Mouse (Mus musculus) left cerebral cortex, postnatal 10 days (tissue): ENCODE data around the gene Clca3a1. TPM values are rescaled to one million over a fixed set of nuclear protein-coding genes. Genes with fewer than 3 reads are reported as not detected.

Experiments
- DNase-seq, 2 experiments: peaks; one replicate each; pipeline ENCODE4 v3.0.0; 2021 to 2022; ENCODE audit warnings: low spot score in 2 of 2, mixed read lengths in 1 of 2; ENCODE audit errors: extremely low spot score in 1 of 2
- intact Hi-C: fragments of 180-260 bp; cut with DNase I; formaldehyde crosslinking; loops from one replicate; pipeline ENCODE4 v1.15.1; 2025
- total RNA-seq, 2 experiments: library from RNA; stranded (reverse); gene quantifications; 2 replicates each; pipeline ENCODE4 v1.2.3; 2021

The Clca3a1 gene
- total RNA-seq, 2 experiments from 2014 or later = 0.67 to 0.88 TPM

- DNase-seq = no peak
- intact Hi-C loops = loop anchor here (10.0 kb wide), 1 partner anchor 441 kb away; no protein-coding TSS in a partner anchor
Measured at GRCm38 (mm10) chr3:144694040-144694439, 66.7 kb downstream of the Clca3a1 start.

DNA sequence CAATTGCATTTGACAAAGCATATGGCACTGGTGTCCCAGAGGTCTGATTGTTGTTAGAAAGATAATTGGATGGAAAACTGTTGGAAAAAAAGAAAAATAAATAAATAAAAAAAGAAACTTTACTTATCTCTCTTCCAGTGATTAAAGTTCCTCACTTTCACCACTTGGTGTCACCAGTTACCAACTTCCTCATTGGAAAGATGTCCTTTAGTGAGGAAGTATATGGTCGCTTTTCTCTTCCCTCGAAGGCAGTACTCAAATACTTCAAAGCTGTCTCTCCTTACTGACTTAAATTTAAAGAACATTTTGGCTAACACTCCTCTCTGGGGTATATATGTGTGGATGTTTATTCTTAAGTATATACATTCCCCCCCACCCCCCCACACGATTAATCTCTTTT lies 68.7 kb downstream of the Clca3a1 start:
- intact Hi-C loops = loop anchor here (10.0 kb wide), 1 partner anchor 443 kb away; no protein-coding TSS in a partner anchor
- DNase-seq = no peak

- intact Hi-C loops = no loop called here
- peak in 1 of 2 experiments; percentile 56 for DNase-seq
Measured at GRCm38 (mm10) chr3:144689236-144689635, 71.5 kb downstream of the Clca3a1 start.

GRCm38 (mm10) chr3:144688284-144688683 lies 72.5 kb downstream of the Clca3a1 start:
- intact Hi-C loops = no loop called here
- DNase-seq = no peak

DNA sequence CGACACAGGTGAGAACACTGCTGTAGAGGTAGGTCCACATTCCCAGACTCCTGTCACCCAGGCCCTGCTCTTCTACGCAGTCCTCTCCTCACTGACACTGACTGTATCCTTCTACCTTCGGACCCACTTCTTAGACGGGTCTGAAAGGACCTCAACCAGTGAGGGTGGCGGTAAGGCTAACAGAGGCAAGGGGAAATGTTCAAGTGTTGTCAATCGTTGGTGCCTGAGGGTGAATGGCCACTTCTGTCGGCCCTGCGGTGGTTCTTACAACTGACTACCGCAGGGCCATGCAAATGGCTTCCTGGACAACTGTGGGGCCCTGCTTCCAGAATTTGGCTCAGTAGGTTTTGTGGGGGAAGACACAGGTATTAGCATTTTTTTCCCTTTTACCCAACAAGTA lies 73.2 kb downstream of the Clca3a1 start:
- intact Hi-C loops = no loop called here
- no peak for DNase-seq

- DNase-seq = no peak
- intact Hi-C loops = no loop called here
Measured at GRCm38 (mm10) chr3:144686146-144686545, 74.6 kb downstream of the Clca3a1 start.

DNA sequence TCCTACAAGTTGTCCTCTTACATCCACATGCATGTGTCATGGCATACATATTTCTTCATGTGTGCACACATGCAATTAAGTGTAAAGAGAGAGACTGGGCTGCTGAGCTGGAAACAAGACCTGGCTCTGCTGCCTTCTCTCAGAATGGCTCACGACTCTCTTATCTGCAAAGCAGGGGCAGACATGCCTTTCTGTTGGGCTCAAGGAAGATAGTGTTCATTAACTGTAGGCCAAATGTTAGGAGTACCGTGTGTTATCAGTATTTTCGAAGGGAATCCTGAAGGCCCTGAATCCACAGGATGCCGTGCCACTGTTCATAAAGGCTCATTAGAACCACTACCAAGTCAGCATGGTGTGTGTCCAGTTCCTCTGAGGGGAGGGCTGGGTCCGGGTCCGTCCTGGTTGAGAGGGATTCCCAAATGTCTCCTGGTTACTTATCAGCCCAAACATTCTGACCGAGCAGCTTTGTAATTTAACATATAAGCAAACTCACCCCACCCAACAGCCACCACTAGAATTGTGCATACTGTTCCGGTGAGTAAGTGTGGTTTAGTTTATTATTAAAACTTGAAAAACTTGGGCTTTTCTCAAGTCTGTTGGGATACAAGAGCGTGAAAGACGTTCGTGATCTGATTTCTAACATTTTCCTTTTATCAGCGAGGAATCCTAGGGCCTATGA lies 77.5 kb downstream of the Clca3a1 start:
- intact Hi-C loops = no loop called here
- no peak for DNase-seq

GRCm38 (mm10) chr3:144681542-144681941 lies 79.2 kb downstream of the Clca3a1 start:
- no peak for DNase-seq
- intact Hi-C loops = no loop called here

DNA sequence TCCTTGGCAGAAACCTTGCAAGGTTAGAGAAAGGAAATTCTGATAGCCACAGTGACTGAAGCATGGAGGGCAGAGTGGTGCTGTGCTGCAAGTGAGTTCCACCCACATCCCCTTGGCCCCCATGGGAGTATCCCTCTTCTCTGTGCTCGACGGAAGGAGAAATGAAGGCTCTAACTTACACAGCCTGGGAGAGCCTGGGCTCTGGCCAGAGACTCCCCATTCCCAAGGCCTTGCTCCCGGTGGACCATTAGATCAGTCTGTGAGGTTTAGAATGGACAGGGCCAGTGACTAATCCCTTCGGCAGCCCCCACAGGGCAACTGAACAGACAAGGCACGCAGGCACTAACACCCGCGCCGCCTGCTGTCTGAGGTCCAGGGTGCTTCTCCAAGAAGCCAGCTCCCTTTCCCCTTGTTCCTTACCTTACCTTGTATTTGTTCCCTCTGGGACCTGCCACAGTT lies 81.0 kb downstream of the Clca3a1 start:
- intact Hi-C loops = no loop called here
- no peak for DNase-seq

Other genes starting within 250 kb of the Clca3a1 start
- gene Hs2st1, start 190.8 kb downstream of the Clca3a1 start, total RNA-seq = 10 to 100 TPM; 62.0 to 62.4 TPM
- 100 to 1,000 TPM; 274 to 290 TPM for gene Selenof, start 190.7 kb downstream of the Clca3a1 start, total RNA-seq
- gene Sh3glb1, start 40.6 kb downstream of the Clca3a1 start, total RNA-seq = 100 to 1,000 TPM; 107 to 113 TPM
- under 1 TPM; 0.63 to 0.69 TPM for gene Clca3a2, start 58.5 kb upstream of the Clca3a1 start, total RNA-seq
- not detected for gene Clca3b, start 88.4 kb upstream of the Clca3a1 start, total RNA-seq
- gene Clca4b, start 171.6 kb upstream of the Clca3a1 start, total RNA-seq = not detected
- gene Clca4a, start 214.1 kb upstream of the Clca3a1 start, total RNA-seq = under 1 TPM in 1 of 2 experiments, not detected in 1; 0.14 TPM